Mouse (Mus musculus) cerebellum, adult (tissue): ENCODE results near the gene Mrps27.
"Not testable (repeated sequence)": the region's sequence is repeated elsewhere in the genome, so short reads cannot be mapped to it uniquely, and the experiment has no call there.

ENCODE experiments used
- ATAC-seq: cut with Nextera tagmentation; 2 replicates; pipeline ENCODE4 v1.9.2; 2017; ENCODE audit warnings: mild to moderate bottlenecking, moderate library complexity, mixed read lengths; ENCODE audit not compliant: insufficient number of reproducible peaks, low FRiP score, low TSS enrichment

Gene Mrps27

DNA sequence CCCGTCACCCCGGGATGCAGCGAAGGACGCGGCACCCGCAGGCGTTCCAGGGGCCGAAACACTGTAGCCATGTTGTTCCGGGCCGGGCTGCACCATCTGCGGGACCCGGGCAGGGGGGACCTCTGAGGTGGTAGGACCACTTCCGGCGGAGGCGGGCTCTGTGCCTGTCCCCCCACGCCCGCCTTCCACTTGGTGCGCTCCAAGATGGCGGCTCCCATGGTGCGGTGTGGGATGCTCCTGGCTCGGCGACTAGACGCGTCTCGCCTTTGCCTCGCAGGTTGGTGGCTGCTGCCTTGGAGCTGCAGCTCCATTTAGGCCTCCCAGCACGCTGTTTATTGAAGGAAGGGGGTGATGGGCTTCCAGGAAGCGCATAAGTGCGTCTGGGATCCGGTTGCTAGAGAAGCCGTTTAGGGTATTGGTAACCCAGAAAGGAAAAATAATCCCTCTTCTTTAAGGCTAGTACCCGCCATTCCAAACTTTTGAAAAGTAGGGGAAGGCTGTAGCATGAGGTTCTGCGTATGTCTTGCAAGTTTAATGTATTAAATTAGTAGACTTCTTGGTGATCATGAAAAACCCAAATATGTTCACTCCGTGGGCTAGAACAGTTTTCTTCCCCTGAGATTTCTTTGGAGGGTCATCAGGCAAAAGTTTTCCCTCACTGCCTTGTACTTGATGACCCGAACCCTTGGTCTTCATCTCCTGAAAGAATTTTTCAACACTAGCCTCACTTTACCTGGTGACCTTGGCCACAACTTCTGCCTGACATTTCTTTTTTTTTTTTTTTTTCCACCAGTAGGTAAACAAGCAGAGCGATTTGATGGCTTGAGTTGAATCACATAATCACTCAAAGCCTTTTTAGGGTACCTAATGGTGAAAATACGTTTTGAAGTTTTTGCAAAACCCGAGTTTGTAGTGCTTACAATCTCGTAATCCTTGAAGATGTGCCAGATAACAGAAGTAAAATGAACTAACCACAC, at the start of gene Mrps27, which contains the start of gene Ptcd2:
TSS of gene Mrps27 (plus strand) at position 188 of the 977 bp plus-strand sequence.
TSS of gene Ptcd2 (minus strand) at position 107 of the 977 bp plus-strand sequence.
- ATAC-seq = peak; percentile 98

DNA sequence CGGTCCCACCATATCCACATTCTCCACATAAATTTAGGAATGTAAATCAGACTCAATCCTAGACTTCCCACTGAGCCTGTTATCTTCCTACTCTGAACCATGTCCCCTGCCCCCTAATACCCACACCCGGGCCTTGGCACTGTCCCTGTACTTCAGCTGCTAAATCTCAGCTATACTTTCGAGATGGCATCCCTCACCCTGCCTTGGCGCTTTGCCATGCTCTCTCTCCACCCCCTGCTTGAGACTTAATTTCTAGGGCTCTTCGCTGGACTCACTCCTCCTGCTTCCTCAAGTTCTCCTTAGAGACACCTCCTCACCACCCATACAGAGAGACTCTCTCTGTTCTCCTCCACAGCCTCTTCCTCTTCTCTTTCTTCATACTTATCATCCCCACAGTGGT, 44.7 kb upstream of the Mrps27 start:
- ATAC-seq = no peak

DNA sequence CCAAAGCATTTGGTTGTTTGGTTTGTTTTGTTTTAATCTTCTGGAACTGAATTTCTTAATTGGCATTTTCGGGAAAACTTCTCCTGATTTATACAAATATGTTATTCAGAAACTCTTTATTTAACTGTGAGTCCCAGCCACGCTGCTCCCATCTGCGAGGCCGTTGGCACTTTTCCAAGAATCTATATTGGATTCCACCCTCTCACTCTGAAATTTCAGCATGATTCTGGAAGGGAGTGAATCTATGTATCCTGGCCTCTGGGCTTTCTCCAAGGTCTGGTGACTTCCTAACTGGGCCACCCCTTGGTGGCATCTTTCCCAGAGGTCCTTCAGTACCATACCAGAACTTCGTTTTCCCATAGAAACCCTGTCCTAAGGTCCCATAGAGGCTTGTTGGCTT, 40.7 kb upstream of the Mrps27 start:
- no peak for ATAC-seq

DNA sequence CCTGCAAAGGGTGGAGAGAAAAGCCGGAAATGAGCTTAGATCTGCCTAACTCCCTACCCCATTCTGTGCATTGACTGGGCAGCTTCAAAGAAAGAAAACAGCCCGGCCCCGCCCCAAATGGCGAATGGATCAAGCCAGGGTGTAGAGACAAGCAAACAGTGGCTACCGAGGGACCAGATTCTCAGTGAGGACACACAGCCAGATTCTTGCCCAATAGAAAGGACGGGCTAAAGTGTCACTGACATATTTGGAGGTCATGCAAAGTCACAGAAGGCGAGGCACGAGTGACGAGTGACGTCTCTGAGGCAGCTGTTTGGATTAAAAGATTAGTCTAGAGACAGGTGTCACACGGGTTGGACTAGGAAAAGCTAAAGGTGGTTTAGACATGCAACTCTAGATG, 40.2 kb upstream of the Mrps27 start:
- ATAC-seq = no peak

DNA sequence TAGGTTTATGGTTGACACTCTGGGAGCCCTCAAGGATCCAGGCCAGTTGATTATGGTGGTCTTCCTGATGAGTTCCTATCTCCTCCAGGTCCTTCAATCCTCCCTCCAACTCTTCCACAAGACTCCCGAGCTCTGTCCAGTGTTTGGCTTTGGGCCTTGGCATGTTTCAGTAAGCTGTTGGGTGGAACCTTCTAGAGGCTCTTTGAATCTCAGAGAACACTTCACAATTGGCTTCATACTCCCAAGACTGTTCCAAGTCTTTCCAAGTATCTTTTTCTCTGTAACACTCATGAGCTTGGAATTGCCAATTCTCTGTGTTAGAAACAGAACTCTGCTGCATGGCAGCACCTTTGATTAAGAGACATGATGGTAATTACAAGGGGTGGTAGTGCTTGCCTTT, 39.4 kb upstream of the Mrps27 start:
- ATAC-seq = no peak

DNA sequence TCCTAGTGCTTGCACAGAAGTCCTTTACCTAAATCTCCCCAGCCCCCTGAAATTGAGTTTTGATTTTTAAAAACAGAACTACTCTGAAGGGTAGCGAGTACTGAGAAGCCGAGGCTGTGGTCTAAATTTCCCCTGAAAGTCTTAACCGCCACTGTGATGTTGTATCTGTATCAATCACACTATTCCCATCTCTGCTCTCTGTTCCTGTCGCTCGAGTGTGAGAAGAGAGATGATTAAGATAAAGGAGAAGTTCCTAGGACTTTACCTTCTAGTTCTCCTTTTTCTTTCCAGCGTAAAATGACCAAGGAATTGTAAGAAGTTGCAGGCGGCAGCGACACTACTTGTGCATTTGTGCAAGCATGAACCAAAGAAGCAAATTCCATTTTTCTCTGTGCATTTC, 38.4 kb upstream of the Mrps27 start:
- no peak for ATAC-seq

DNA sequence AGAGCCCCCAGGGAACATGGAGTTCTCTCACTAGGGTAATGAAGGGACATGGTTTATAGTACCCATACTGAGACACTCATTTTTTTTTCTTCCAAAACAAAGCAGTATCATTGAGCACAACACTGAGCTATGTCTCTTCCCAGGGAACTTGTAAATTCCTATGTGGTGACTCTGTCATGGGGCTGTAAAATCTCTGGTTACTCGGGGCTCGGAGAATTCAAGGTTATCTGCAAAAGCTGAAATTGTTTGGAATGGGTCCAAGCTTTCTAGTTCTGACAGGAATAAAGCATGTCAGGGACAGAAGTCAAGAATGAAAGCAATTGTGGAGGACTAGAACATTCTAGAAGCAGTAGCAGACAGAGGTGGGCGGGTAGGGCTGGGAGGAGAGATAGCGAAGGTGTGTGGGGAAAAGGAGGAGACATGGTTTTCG, 36.6 kb upstream of the Mrps27 start:
- no peak for ATAC-seq

DNA sequence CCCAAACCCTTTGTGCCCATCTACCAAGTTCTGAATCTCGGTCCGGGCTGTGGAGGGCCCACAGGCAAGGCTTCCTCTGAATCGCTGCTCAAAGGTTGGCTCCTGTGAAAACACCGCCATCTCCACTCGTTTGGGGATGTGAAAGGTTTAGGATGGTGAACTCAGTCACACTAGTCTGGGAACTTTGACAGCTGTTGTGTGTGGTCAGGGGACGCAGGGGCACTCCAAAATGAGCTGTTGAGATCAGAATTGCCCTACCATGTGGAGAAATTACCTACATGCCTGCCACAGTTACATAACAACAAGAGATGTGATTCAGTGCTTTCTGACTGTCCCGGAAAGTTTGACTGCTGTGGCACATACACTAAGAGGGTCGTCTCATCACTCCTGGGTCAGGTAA, 36.2 kb upstream of the Mrps27 start:
- no peak for ATAC-seq

DNA sequence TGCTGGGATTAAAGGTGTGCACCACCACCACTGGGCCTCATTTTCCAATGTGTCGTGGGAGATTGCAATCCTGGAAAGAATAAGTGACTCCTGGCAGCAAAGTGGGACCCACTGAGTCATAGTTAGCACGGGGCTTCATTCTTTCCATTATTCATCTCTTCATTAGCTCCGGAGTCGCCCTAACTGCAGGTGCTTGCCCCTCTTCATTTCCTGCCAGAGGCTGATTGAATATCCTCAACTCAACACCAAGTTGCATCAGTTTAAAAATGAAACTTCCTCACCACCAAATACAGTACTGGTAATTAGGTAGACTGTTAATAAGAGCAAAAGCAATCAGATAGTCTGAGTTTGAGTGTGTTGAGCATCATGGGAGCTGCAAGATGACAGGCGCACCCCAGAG, 30.5 kb upstream of the Mrps27 start:
- no peak for ATAC-seq

DNA sequence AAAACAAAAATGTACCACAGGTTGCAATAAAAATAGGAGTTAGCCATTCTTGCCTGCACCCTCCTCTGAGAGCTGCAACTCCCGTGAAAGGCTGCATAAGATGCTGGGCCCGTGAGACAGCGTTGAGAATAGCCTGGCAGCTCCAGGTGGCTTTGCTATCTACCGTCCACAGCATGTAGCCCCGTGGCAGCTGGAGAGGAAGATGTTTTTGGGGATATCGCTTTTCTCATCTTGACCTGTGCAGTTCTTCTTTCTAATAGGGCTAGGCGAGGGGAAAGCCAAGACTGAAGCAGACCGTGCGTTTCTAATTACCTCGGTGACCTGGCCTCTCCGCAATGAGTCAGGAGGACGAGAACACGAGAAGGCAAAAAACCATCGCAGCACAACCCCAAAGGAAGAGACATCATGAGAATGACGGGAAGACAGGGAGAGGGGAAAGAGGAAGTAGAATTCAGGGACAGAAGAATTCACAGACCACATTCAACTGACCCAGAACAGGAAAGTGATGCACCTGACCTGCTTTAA, 29.9 kb upstream of the Mrps27 start:
- ATAC-seq = no peak

DNA sequence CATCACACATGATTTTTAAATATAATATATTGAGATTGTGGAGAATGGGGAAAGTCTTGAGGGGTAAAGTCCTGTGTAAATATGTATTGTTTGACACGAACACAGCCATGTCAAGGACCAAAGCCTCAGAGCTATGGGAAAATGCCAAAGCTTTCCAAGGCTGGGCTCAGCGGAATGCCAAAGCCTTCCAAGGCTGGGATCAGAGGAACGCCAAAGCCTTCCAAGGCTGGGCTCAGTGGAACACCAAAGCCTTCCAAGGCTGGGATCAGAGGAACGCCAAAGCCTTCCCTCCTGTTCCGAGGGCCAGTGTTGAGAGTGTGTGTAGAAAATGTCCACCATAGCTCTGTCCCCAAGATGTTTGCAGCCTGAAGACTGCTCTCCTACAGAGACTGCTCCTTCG, 28.2 kb upstream of the Mrps27 start:
- no peak for ATAC-seq

DNA sequence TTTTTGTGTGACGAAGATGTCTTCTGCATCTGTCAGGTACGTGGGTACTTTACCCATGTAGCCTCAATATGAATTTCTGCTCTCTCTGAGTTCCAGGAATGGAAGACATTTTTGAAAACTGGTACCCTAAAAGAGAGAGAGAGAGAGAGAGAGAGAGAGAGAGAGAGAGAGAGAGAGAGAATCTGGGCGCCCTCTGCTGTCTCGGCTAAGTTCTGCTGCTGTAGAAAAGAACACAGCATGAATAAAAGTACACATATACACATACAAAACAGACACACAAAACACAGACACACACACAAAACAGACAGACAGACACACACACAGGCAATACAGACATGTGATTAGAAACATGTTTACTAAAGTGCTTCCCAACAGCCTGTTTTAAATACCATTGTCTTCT, 27.5 kb upstream of the Mrps27 start:
- ATAC-seq = no peak

DNA sequence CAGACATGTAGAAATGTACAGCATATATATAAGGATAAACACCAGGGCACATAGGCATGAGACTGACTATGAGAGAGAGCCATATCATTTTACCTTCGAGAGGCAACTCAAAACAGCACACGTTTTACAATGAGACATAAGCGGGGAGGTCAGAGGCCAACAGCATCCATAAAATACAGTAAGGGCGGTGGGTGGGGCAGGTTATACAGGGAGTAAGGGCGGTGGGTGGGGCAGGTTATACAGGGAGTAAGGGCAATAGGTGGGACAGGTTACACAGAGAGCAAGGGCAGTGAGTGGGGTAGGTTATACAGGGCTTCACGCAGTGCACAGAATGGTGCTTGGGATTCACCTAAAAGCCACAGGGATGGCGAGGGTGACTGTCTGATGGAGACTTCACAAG, 24.1 kb upstream of the Mrps27 start:
- ATAC-seq = no peak

DNA sequence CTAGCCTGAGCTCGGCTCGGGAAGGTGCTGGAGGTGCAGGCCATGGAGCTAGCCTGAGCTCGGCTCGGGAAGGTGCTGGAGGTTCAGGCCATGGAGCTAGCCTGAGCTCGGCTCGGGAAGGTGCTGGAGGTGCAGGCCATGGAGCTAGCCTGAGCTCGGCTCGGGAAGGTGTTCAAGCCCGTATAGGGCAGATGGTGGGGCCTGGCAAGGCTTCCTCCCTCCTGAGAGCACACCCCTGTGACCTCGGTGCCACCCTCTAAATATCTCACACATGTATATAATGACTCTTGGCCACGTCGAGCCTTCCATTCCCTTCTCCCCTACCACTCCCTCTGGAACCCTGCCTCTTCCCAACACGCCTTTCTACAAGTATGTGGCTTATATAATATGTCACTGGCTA, 21.7 kb upstream of the Mrps27 start:
- ATAC-seq = not testable (repeated sequence)

DNA sequence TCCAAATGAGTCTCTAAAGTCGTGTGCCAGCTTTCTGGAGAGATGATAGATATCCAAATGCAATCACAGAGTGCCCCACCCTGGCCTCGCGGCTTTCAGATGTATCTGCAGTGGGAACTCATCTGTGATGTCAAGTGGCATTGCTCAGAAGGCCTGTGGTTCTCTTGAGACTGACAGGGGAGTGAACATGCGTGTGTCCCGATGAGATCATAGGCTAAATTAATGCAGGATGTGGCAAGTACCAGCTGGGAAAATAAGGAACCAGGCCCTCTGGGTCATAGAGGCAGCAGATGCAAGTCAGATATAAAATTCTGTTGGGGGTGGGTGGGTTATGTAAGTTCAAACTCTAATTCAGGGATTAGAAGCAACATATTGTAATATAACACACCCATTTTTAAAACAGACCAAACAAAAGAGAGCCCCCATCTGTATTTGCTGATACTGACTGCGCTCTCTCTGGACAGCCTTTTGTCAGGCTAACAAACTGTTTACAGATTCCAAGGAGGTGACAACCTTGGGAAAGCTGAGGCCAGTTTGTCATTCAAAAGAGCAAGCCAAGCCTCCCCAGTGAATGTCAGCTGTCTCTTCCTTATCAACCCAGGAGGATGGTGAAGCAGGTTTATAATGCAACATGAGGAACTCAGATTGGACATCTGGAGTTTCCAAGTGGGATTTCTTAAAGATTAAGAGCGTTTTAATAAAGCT, 20.8 kb upstream of the Mrps27 start:
- no peak for ATAC-seq

DNA sequence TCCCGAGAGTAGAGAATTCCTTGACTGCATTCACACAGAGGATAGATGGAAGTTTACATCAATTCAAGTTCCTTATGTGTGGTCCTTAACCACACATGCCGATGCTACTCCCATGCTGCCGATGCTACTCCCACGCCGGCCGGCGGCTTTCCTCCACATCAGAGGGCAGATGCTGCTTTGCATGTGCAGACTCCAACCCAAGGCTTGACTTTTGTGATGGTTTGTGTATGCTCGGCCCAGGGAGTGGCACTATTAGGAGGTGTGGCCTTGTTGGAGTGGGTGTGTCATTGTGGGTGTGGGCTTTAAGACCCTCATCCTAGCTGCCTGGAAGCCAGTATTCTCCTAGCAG, 20.3 kb upstream of the Mrps27 start:
- not testable (repeated sequence) for ATAC-seq

DNA sequence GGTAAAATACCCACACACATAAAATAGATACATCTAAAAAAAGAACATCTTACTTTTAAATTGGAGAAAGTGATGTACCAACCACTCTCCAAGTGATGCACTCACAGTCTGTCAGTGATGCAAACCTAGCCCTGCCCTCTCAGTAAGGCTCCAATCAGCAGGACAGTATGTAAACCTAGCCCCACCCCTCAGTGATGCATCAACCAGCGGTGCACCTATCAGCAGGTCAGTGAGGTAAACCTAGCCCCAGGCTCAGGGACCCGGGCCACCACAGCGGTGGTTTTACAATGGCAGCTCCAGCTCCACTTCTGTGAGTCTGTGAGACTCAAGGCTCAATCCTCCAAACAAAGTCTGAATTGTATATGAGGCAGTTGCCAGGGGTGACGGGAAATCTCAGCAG, 13.3 kb upstream of the Mrps27 start:
- no peak for ATAC-seq

DNA sequence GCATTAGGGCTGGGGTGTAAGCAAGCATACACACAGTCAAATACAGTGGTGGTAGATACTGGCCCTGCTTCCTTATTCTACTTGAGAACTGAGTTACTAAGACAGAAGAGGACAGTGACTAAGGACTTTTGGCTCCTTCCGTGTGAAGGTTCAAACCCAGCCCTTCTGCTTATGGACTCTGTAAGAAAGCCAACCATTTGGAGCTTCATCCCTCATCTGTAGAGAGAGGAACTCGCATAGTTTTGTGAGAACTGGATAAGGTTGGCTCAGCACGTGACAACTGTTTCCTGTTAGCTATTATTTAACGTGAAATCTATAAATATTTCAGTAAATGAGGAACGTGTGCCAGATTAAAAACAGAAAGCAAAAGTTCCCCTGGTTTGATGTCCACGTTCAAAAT, 7.1 kb upstream of the Mrps27 start:
- no peak for ATAC-seq

DNA sequence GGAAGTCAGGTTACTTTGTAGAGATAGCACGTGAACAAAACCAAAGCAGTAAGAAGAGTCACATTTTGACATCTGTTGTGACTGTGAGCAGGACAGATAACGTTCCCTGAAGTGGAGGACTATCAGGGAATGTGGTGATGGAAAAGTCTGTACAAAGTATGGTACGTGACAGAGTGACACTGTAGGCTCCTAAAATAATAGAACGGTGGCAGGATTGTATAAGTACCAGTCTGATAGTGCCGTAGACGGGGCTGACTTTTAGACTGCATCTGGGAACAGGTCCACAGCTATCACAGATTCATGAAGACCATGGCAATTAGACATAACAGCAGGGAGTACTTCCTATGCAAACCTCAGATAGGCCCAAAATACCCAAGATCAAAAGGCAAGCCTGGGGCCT, 3.1 kb upstream of the Mrps27 start:
- no peak for ATAC-seq

DNA sequence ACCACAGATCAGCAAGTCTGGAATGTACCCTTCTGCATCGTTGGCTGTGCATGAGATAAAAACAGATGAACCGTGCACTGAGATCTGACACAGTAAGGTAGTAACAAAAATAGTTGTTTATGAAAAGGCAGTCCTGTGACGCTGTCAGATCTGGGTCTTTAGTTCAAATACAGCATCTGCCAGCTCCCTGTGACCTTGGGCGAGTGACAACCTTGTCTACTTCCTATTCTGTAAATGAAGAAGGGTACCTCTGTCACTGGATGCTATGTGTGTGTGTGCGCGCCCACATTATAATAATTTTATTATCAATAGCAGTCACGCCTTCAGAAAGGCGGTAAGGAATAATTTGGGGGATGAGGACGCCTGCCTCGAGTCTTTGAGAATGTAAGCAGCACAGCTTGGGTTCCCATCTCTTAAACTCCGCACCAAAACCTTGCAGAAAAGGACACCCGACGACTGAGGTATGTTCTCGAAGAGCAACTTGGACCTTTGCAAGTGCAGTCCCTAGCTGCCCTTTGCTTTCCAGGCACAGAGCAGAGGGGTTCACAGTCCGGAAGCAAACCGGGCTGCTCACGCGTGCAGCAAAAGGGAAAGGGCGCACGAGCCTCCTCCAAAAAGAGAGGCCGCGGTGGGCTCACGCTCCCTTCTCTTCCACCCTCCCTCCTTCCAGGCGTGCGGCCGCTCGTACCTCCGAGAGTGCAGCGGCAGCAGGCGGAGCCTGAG, 549 bp upstream of the Mrps27 start:
- ATAC-seq = no peak

DNA sequence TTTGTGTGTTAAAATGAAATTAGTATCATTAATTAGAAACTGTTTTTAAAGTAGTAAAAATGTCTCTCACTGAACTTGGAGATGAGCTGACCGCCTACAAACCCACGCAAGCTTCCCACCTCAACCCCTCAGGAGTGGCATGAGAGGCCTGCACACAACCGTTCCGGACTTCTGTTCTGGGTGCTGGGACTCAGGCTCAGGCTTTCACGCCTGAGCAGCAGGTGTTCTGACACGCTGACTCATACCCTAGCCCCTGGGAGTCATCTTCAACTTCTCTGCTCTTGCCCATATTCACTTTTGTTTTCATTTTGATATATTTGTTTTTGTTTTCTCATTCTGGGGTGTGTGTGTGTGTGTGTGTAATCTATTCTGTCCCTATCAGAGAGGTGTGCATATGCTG, 5.4 kb downstream of the Mrps27 start:
- ATAC-seq = no peak
